Mouse (Mus musculus) heart, adult 2 months (tissue): ENCODE results near the gene Srrd. TPM values are rescaled to one million over a fixed set of nuclear protein-coding genes. Genes with fewer than 3 reads are reported as not detected.
A peak's percentile ranks its signal among the peaks of the same experiment; 100 is the strongest.

Source experiments
- DNase-seq, 2 experiments: peaks; one replicate each; pipeline ENCODE4 v3.0.0; 2021
- H3K27ac ChIP-seq: fragments of 200-600 bp; 2 replicates; pipeline ENCODE4 v1.8.1; 2022
- H3K27me3 ChIP-seq: fragments of 200-500 bp; 2 replicates; pipeline ENCODE4 v1.6.1; 2012; ENCODE audit warnings: mild to moderate bottlenecking, low read length, inconsistent platforms, mixed read lengths; ENCODE audit not compliant: control insufficient read depth, insufficient read depth
- H3K36me3 ChIP-seq: fragments of 200-500 bp; 2 replicates; pipeline ENCODE4 v1.6.1; 2012; ENCODE audit warnings: low read length, inconsistent platforms; ENCODE audit not compliant: control insufficient read depth, insufficient read depth
- H3K4me1 ChIP-seq: fragments of 200-500 bp; 2 replicates; pipeline ENCODE4 v1.6.1; 2011; ENCODE audit warnings: low read length; ENCODE audit not compliant: control insufficient read depth, insufficient read depth
- H3K4me3 ChIP-seq: fragments of 200-600 bp; 2 replicates; pipeline ENCODE4 v1.8.1; 2022
- H3K79me2 ChIP-seq: fragments of 200-500 bp; replicated peaks from 2 replicates; pipeline ENCODE4 v1.6.1; 2012; ENCODE audit warnings: mild to moderate bottlenecking, inconsistent platforms, low read length, moderate library complexity, mixed read lengths; ENCODE audit not compliant: control insufficient read depth, insufficient read depth
- H3K9ac ChIP-seq: fragments of 200-500 bp; 2 replicates; pipeline ENCODE4 v1.6.1; 2012; ENCODE audit warnings: low read depth, mild to moderate bottlenecking, control low read depth, inconsistent platforms, low read length, mixed read lengths
- CTCF ChIP-seq: fragments of 200-600 bp; IDR thresholded peaks from 2 replicates; pipeline ENCODE4 v1.8.1; 2022; ENCODE audit warnings: antibody characterized with exemption, mild to moderate bottlenecking, moderate library complexity
- EP300 ChIP-seq: fragments of 200-500 bp; IDR thresholded peaks from 2 replicates; pipeline ENCODE4 v1.6.1; 2011; ENCODE audit warnings: low read depth, low read length, control low read depth; ENCODE audit not compliant: insufficient read depth
- POLR2A ChIP-seq: fragments of 200-500 bp; IDR thresholded peaks from 2 replicates; pipeline ENCODE4 v1.6.1; 2011; ENCODE audit warnings: mild to moderate bottlenecking, low read depth, low read length, control low read depth; ENCODE audit not compliant: insufficient read depth
- WGBS: fragments of 180-500 bp; shearing (Covaris S2); methylation state at CpG from one replicate; pipeline ENCODE4 v1.1.7; 2018; 5-methylcytosine and 5-hydroxymethylcytosine counted together
- intact Hi-C: fragments of 180-260 bp; cut with DNase I; formaldehyde crosslinking; loops from one replicate; pipeline ENCODE4 v1.15.1; 2025
- polyA plus RNA-seq: library from polyadenylated mRNA; depleted of rRNA; stranded (reverse); fragments of >200 nt; gene quantifications from 2 replicates; pipeline ENCODE4 v1.2.3, GENCODE M21; 2012; rRNA removed
- total RNA-seq, 2 experiments: library from RNA; stranded (reverse); gene quantifications; 2 replicates each; pipeline ENCODE4 v1.2.3; 2021

Gene Srrd
- total and polyA plus RNA-seq, 3 experiments = 6.5 to 23.4 (median 7.3) TPM

DNA sequence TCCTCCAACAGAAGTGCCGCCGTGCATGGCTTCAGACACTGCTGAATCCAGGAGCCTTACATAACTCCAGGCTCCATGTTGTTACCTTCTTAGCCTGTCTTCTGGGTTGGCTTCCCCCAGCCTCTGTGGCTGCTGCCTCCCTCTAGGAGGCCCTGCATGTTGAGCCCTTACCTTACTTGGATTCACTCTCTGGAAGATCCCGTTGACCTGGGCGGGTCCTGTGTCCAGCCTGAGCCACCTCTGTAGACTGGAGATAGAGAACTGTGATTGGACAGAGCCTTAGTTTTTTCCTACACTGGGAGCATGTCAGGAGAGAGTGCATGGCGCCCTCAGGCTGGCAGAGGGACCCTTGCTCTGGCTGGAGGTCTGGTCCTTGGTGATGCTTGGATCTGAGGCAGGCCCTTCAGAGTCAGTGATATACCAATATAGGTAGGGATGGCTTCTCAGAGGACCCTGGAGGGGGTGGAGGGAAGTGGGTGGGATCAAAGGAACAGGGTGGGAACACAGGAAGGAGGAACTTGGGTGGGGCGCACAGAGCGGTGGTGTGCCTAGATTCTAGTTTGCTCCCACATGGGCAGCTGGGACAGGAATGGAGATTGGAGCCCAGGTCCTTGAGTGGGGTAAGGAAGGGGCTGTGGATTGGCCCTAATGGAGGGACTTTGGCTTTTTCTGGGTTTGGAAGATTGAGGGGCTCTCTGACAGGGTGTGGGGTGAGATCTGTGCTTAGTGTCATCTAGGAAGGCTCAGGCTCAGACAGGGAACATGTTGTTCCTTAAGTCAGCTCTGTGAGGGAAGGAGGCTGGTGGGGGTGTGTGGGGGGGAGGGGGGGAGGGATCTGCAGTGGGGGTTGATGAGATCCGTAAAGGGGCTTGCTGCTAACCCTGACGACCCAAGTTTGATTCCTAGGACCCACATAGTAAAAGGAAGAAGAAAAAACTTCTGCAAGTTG lies 54.4 kb downstream of the Srrd start:
- Histone ChIP-seq H3K27ac (peak overlapping the region; percentile 84), H3K9ac (no peak overlapping the region), H3K36me3 (no peaks in the 10 kb centered on the region), H3K27me3 (no peaks in the 10 kb centered on the region), H3K79me2 (peaks cover 14% of the 10 kb centered on the region), H3K4me1 (peaks cover 54% of the 10 kb centered on the region), H3K4me3 (peak overlapping the region; percentile 27)
- TF ChIP-seq POLR2A (peak; percentile 64), EP300 (no peak), CTCF (0 out of 2 replicates have a peak, but pooled peaks have one; percentile 1)
- peak; percentile 61 to 65 for DNase-seq
- intact Hi-C loops = loop anchor here (1.0 kb wide), 1 partner anchor 8 kb away; no protein-coding TSS in a partner anchor
- WGBS = 44% methylated on average over 9 of the region's 9 CpGs

DNA sequence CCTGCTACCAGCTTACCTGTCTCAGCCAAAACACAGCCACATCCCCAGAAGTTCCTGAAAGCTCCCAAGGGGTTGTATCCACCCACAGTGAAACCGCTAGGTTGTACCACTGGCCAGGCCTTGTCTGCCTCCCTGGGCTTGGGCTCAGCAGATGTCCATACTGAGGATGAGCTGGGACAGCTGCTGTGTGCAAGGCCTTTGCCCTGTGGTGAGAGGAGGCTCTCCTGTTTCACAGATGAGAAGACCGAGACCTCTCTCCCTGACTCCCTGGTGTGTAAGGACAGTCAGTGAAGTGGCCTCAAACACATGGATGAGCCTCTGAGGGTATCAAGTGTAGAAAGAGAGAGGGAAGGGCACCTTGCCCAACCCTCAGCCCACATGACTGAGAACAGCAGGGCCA lies 55.2 kb downstream of the Srrd start:
- H3K27ac ChIP-seq = peak overlapping the region; percentile 84
- DNase-seq = peak in 1 of 2 experiments; percentile 37
- H3K27me3 ChIP-seq = no peaks in the 10 kb centered on the region
- H3K4me3 ChIP-seq = peak overlapping the region; percentile 1
- H3K36me3 ChIP-seq = no peaks in the 10 kb centered on the region
- TF ChIP-seq POLR2A = no peak
- TF ChIP-seq EP300 = no peak
- no peak for TF ChIP-seq CTCF
- peaks cover 11% of the 10 kb centered on the region for H3K79me2 ChIP-seq
- no peak overlapping the region for H3K9ac ChIP-seq
- intact Hi-C loops = no loop called here
- H3K4me1 ChIP-seq = peaks cover 53% of the 10 kb centered on the region
- 64% methylated on average over 2 of the region's 2 CpGs for WGBS

Other genes with a start within 250 kb of the Srrd start
- gene Cryba4, start 90.5 kb downstream of the Srrd start, total RNA-seq = 1 to 10 TPM; 5.3 to 7.1 TPM
- gene Cryba4, start 90.5 kb downstream of the Srrd start, polyA plus RNA-seq = 14.4 and 33.8 TPM in 2 replicates
- 1 to 10 TPM; 1.5 to 3.3 TPM for gene Crybb1, start 87.2 kb downstream of the Srrd start, total RNA-seq
- gene Crybb1, start 87.2 kb downstream of the Srrd start, polyA plus RNA-seq = 2.1 and 2.3 TPM in 2 replicates
- gene Tpst2, start 66.3 kb downstream of the Srrd start, total RNA-seq = 10 to 100 TPM; 38.3 to 43.6 TPM
- 36.9 and 37.7 TPM in 2 replicates for gene Tpst2, start 66.3 kb downstream of the Srrd start, polyA plus RNA-seq
- gene Tfip11, start 16.7 kb downstream of the Srrd start, total RNA-seq = 10 to 100 TPM; 17.6 to 19.4 TPM
- gene Tfip11, start 16.7 kb downstream of the Srrd start, polyA plus RNA-seq = 16.0 and 18.5 TPM in 2 replicates
- 1 to 10 TPM; 8.0 to 8.5 TPM for gene Hps4, start within 50 bp of the Srrd start, total RNA-seq
- 15.5 and 15.9 TPM in 2 replicates for gene Hps4, start within 50 bp of the Srrd start, polyA plus RNA-seq
- under 1 TPM in 1 of 2 experiments, not detected in 1; 0.10 TPM for gene Gm6583, start 13.0 kb upstream of the Srrd start, total RNA-seq
- gene Gm6583, start 13.0 kb upstream of the Srrd start, polyA plus RNA-seq = 0.04 TPM in 1 of 2 replicates, not detected in the other
- gene Asphd2, start 51.8 kb upstream of the Srrd start, total RNA-seq = under 1 TPM; 0.50 to 0.89 TPM
- gene Asphd2, start 51.8 kb upstream of the Srrd start, polyA plus RNA-seq = 0.88 and 1.00 TPM in 2 replicates
- not detected for gene Gm6588, start 106.4 kb upstream of the Srrd start, total RNA-seq
- gene Gm6588, start 106.4 kb upstream of the Srrd start, polyA plus RNA-seq = not detected in 2 replicates
- gene Sez6l, start 234.1 kb upstream of the Srrd start, total RNA-seq = under 1 TPM; 0.08 to 0.09 TPM
- gene Sez6l, start 234.1 kb upstream of the Srrd start, polyA plus RNA-seq = 0.15 and 0.25 TPM in 2 replicates